Mouse (Mus musculus) heart, embryonic 10.5 days (tissue): ENCODE data around the gene Tbc1d9. TPM values are rescaled to one million over a fixed set of nuclear protein-coding genes. Genes with fewer than 3 reads are reported as not detected.

Experiments used
- DNase-seq: peaks from one replicate; pipeline ENCODE4 v3.0.0-alpha.2; 2017; ENCODE audit warnings: low spot score
- H3K27ac ChIP-seq: fragments of 300-500 bp; sonication (generic); 2 replicates; pipeline ENCODE4 v1.5.1; 2016; ENCODE audit warnings: mild to moderate bottlenecking
- H3K27me3 ChIP-seq: fragments of 300-500 bp; sonication (generic); 2 replicates; pipeline ENCODE4 v1.6.1; 2016; ENCODE audit warnings: mild to moderate bottlenecking; ENCODE audit not compliant: poor library complexity, insufficient read depth, severe bottlenecking
- H3K36me3 ChIP-seq: fragments of 300-500 bp; sonication (generic); 2 replicates; pipeline ENCODE4 v1.6.1; 2016; ENCODE audit warnings: mild to moderate bottlenecking, moderate library complexity
- H3K4me1 ChIP-seq: fragments of 300-500 bp; sonication (generic); 2 replicates; pipeline ENCODE4 v1.6.1; 2016; ENCODE audit warnings: mild to moderate bottlenecking
- H3K4me3 ChIP-seq: fragments of 300-500 bp; sonication (generic); 2 replicates; pipeline ENCODE4 v1.5.1; 2016; ENCODE audit warnings: mild to moderate bottlenecking, moderate library complexity
- H3K9me3 ChIP-seq: fragments of 300-500 bp; sonication (generic); 2 replicates; pipeline ENCODE4 v1.6.1; 2016; ENCODE audit warnings: mild to moderate bottlenecking, moderate library complexity
- WGBS: fragments of 180-500 bp; shearing (Covaris S2); methylation state at CpG from one replicate; pipeline ENCODE4 v1.1.7; 2016; 5-methylcytosine and 5-hydroxymethylcytosine counted together
- polyA plus RNA-seq: library from polyadenylated mRNA; unstranded; fragments of >200 nt; fragmentation: Nextera tagmentation; extraction: Ambion mirVana; gene quantifications from 2 replicates; pipeline ENCODE4 v1.2.1, GENCODE M21; 2016

The Tbc1d9 gene
- polyA plus RNA-seq = 0.90 and 1.00 TPM in 2 replicates

- no peaks in the 10 kb centered on the region for H3K36me3 ChIP-seq
- DNase-seq = peak; percentile 92
- WGBS = under 1% methylated on average over 63 of the region's 63 CpGs
- H3K4me1 ChIP-seq = peaks cover 10% of the 10 kb centered on the region
- H3K4me3 ChIP-seq = peak within 1 kb of the TSS; percentile 82
- 0 out of 2 replicates have a peak, but pooled peaks cover 5% of the 10 kb centered on the region for H3K27me3 ChIP-seq
- H3K9me3 ChIP-seq = no peaks in the 10 kb centered on the region
- peak within 1 kb of the TSS; percentile 90 for H3K27ac ChIP-seq
Observed at GRCm38 (mm10) chr8:83165235-83165930, at the start of gene Tbc1d9. TSS of gene Tbc1d9 (plus strand) at chr8:83165352.

GRCm38 (mm10) chr8:83135086-83135485, 30.1 kb upstream of the Tbc1d9 start:
- H3K4me1 ChIP-seq = no peaks in the 10 kb centered on the region
- H3K4me3 ChIP-seq = no peak overlapping the region
- H3K9me3 ChIP-seq = no peaks in the 10 kb centered on the region
- no peaks in the 10 kb centered on the region for H3K36me3 ChIP-seq
- no peaks in the 10 kb centered on the region for H3K27me3 ChIP-seq
- no peak for DNase-seq
- WGBS = 47% methylated on average over 2 of the region's 2 CpGs
- no peak overlapping the region for H3K27ac ChIP-seq

- Histone ChIP-seq H3K9me3 (no peaks in the 10 kb centered on the region), H3K27me3 (no peaks in the 10 kb centered on the region), H3K36me3 (no peaks in the 10 kb centered on the region), H3K4me3 (no peak overlapping the region), H3K27ac (no peak overlapping the region), H3K4me1 (no peaks in the 10 kb centered on the region; the same call in 1 of the 2 replicates)
- 76% methylated on average over 1 of the region's 1 CpGs for WGBS
- no peak for DNase-seq
Observed at GRCm38 (mm10) chr8:83140068-83140467, 25.1 kb upstream of the Tbc1d9 start.

- no peak overlapping the region for H3K4me3 ChIP-seq
- WGBS = 56% methylated on average over 3 of the region's 3 CpGs
- no peaks in the 10 kb centered on the region for H3K9me3 ChIP-seq
- peak overlapping the region; percentile 47; the same call in 1 of the 2 replicates for H3K27ac ChIP-seq
- DNase-seq = no peak
- no peaks in the 10 kb centered on the region for H3K27me3 ChIP-seq
- H3K4me1 ChIP-seq = no peaks in the 10 kb centered on the region; the same call in 1 of the 2 replicates
- no peaks in the 10 kb centered on the region for H3K36me3 ChIP-seq
Observed at GRCm38 (mm10) chr8:83140701-83141111, 24.4 kb upstream of the Tbc1d9 start.

- no peaks in the 10 kb centered on the region for H3K36me3 ChIP-seq
- WGBS = 78% methylated on average over 5 of the region's 5 CpGs
- no peak overlapping the region for H3K4me3 ChIP-seq
- H3K4me1 ChIP-seq = no peaks in the 10 kb centered on the region; the same call in 1 of the 2 replicates
- no peak overlapping the region for H3K27ac ChIP-seq
- H3K27me3 ChIP-seq = no peaks in the 10 kb centered on the region
- DNase-seq = no peak
- H3K9me3 ChIP-seq = no peaks in the 10 kb centered on the region
Observed at GRCm38 (mm10) chr8:83141358-83141757, 23.8 kb upstream of the Tbc1d9 start.

GRCm38 (mm10) chr8:83144601-83145000, 20.6 kb upstream of the Tbc1d9 start:
- H3K36me3 ChIP-seq = no peaks in the 10 kb centered on the region
- H3K9me3 ChIP-seq = no peaks in the 10 kb centered on the region
- 79% methylated on average over 4 of the region's 4 CpGs for WGBS
- no peak overlapping the region for H3K27ac ChIP-seq
- DNase-seq = no peak
- no peak overlapping the region for H3K4me3 ChIP-seq
- H3K27me3 ChIP-seq = no peaks in the 10 kb centered on the region
- no peaks in the 10 kb centered on the region; the same call in 1 of the 2 replicates for H3K4me1 ChIP-seq

GRCm38 (mm10) chr8:83145421-83145820, 19.7 kb upstream of the Tbc1d9 start:
- no peak overlapping the region for H3K4me3 ChIP-seq
- H3K9me3 ChIP-seq = no peaks in the 10 kb centered on the region
- DNase-seq = no peak
- no peak overlapping the region for H3K27ac ChIP-seq
- WGBS = 77% methylated on average over 3 of the region's 3 CpGs
- no peaks in the 10 kb centered on the region for H3K27me3 ChIP-seq
- no peaks in the 10 kb centered on the region; the same call in 1 of the 2 replicates for H3K4me1 ChIP-seq
- no peaks in the 10 kb centered on the region for H3K36me3 ChIP-seq

- H3K27me3 ChIP-seq = no peaks in the 10 kb centered on the region
- H3K36me3 ChIP-seq = no peaks in the 10 kb centered on the region
- H3K4me1 ChIP-seq = no peaks in the 10 kb centered on the region
- DNase-seq = no peak
- H3K9me3 ChIP-seq = no peaks in the 10 kb centered on the region
- 81% methylated on average over 6 of the region's 6 CpGs for WGBS
- H3K27ac ChIP-seq = no peak overlapping the region
- H3K4me3 ChIP-seq = no peak overlapping the region
Observed at GRCm38 (mm10) chr8:83149124-83149523, 16.0 kb upstream of the Tbc1d9 start.

- no peak for DNase-seq
- Histone ChIP-seq H3K4me3 (no peak overlapping the region), H3K27ac (no peak overlapping the region), H3K36me3 (no peaks in the 10 kb centered on the region), H3K9me3 (no peaks in the 10 kb centered on the region), H3K4me1 (no peaks in the 10 kb centered on the region), H3K27me3 (no peaks in the 10 kb centered on the region)
- WGBS = 60% methylated on average over 2 of the region's 2 CpGs
Observed at GRCm38 (mm10) chr8:83152055-83152454, 13.1 kb upstream of the Tbc1d9 start.

- Histone ChIP-seq H3K27me3 (no peaks in the 10 kb centered on the region), H3K36me3 (no peaks in the 10 kb centered on the region), H3K4me1 (no peaks in the 10 kb centered on the region), H3K9me3 (no peaks in the 10 kb centered on the region), H3K27ac (no peak overlapping the region), H3K4me3 (no peak overlapping the region)
- DNase-seq = no peak
- WGBS = 74% methylated on average over 4 of the region's 4 CpGs
Observed at GRCm38 (mm10) chr8:83152470-83152869, 12.7 kb upstream of the Tbc1d9 start.

GRCm38 (mm10) chr8:83155110-83155509, 10.0 kb upstream of the Tbc1d9 start:
- Histone ChIP-seq H3K9me3 (no peaks in the 10 kb centered on the region), H3K4me1 (no peaks in the 10 kb centered on the region), H3K27me3 (no peaks in the 10 kb centered on the region), H3K36me3 (no peaks in the 10 kb centered on the region), H3K27ac (no peak overlapping the region), H3K4me3 (no peak overlapping the region)
- DNase-seq = no peak
- WGBS = 23% methylated on average over 4 of the region's 4 CpGs

GRCm38 (mm10) chr8:83158971-83159370, 6.2 kb upstream of the Tbc1d9 start:
- WGBS = 63% methylated on average over 3 of the region's 3 CpGs
- Histone ChIP-seq H3K9me3 (no peaks in the 10 kb centered on the region), H3K4me3 (no peak overlapping the region), H3K4me1 (no peaks in the 10 kb centered on the region), H3K27ac (no peak overlapping the region), H3K36me3 (no peaks in the 10 kb centered on the region), H3K27me3 (no peaks in the 10 kb centered on the region)
- DNase-seq = no peak

- WGBS = 69% methylated on average over 1 of the region's 1 CpGs
- Histone ChIP-seq H3K4me1 (no peaks in the 10 kb centered on the region), H3K27me3 (0 out of 2 replicates have a peak, but pooled peaks cover 4% of the 10 kb centered on the region), H3K4me3 (no peak overlapping the region), H3K9me3 (no peaks in the 10 kb centered on the region), H3K27ac (no peak overlapping the region), H3K36me3 (no peaks in the 10 kb centered on the region)
- no peak for DNase-seq
Observed at GRCm38 (mm10) chr8:83159615-83160014, 5.5 kb upstream of the Tbc1d9 start.
